Mouse (Mus musculus): ENCODE measurements around the gene Nr4a2. TPM values are rescaled to one million over a fixed set of nuclear protein-coding genes. Genes with fewer than 3 reads are reported as not detected.

The Nr4a2 gene
- polyA plus RNA-seq, 1 experiment: 19.7 TPM

- DNase-seq (ENCODE audit: low read depth): no peak
- TF ChIP-seq POLR2A (IDR thresholded peaks at IDR 0.05; ENCODE audit: borderline replicate concordance, extremely low read depth, insufficient read depth, insufficient read length, poor library complexity, severe bottlenecking): no peak
- no peak for TF ChIP-seq CTCF (IDR thresholded peaks at IDR 0.05; ENCODE audit: borderline replicate concordance, extremely low read depth, insufficient read depth, insufficient read length)
These were observed 23.6 kb downstream of the Nr4a2 start for GRCm38 (mm10) chr2:57100241-57100640.

- TF ChIP-seq POLR2A (IDR thresholded peaks at IDR 0.05; ENCODE audit: borderline replicate concordance, extremely low read depth, insufficient read depth, insufficient read length, poor library complexity, severe bottlenecking): no peak
- no peak for TF ChIP-seq CTCF (IDR thresholded peaks at IDR 0.05; ENCODE audit: borderline replicate concordance, extremely low read depth, insufficient read depth, insufficient read length)
These were observed 51.4 kb downstream of the Nr4a2 start for GRCm38 (mm10) chr2:57072452-57072851.

GRCm38 (mm10) chr2:57063480-57063879 is 60.3 kb downstream of the Nr4a2 start:
- no peak for DNase-seq (ENCODE audit: low read depth)
- TF ChIP-seq POLR2A (IDR thresholded peaks at IDR 0.05; ENCODE audit: borderline replicate concordance, extremely low read depth, insufficient read depth, insufficient read length, poor library complexity, severe bottlenecking) (no peak), CTCF (IDR thresholded peaks at IDR 0.05; ENCODE audit: borderline replicate concordance, extremely low read depth, insufficient read depth, insufficient read length) (no peak)

More at GRCm38 (mm10) chr2:57072452-57072851, 51.4 kb downstream of the Nr4a2 start:
- no peak for DNase-seq (ENCODE audit: low read depth)

Other genes with a start within 250 kb of the Nr4a2 start
- 7.2 and 10.7 TPM in 2 replicates for gene Gpd2, start 113.6 kb upstream of the Nr4a2 start, polyA plus RNA-seq (2012; rRNA removed)

Measured in brain, embryonic 14.5 days (tissue).